Mouse (Mus musculus) CD4-positive helper T cell, adult 2 months (primary cell): ENCODE data around the gene Oxa1l.

Source experiments
- DNase-seq: peaks from one replicate; pipeline ENCODE4 v3.0.0-alpha.2; 2012; ENCODE audit warnings: low read depth, missing footprints, low spot score

Gene Oxa1l

GRCm38 (mm10) chr14:54409057-54409645, 48.5 kb downstream of the Oxa1l start:
- no peak for DNase-seq

GRCm38 (mm10) chr14:54409980-54410810, 49.6 kb downstream of the Oxa1l start:
- DNase-seq = no peak

GRCm38 (mm10) chr14:54412000-54412576, 51.5 kb downstream of the Oxa1l start:
- no peak for DNase-seq

- peak; percentile 35 for DNase-seq
These were observed 52.1 kb downstream of the Oxa1l start for GRCm38 (mm10) chr14:54412629-54413170.

- no peak for DNase-seq
These were observed 53.5 kb downstream of the Oxa1l start for GRCm38 (mm10) chr14:54413877-54414700.

- no peak for DNase-seq
These were observed 54.8 kb downstream of the Oxa1l start for GRCm38 (mm10) chr14:54415241-54416020.

GRCm38 (mm10) chr14:54416229-54416775, 55.7 kb downstream of the Oxa1l start:
- DNase-seq = no peak

- no peak for DNase-seq
These were observed 56.2 kb downstream of the Oxa1l start for GRCm38 (mm10) chr14:54416830-54417229.

GRCm38 (mm10) chr14:54417623-54418081, 57.0 kb downstream of the Oxa1l start, which contains the start of gene Slc7a7:
Gene Slc7a7, minus strand, starts transcription at chr14:54417780.
- DNase-seq = no peak
